Mouse (Mus musculus): ENCODE results near the gene Retreg1. TPM values are rescaled to one million over a fixed set of nuclear protein-coding genes. Genes with fewer than 3 reads are reported as not detected.

Gene Retreg1
- total RNA-seq (2023) = 10 to 100 TPM; 67.2 to 70.7 TPM

DNA sequence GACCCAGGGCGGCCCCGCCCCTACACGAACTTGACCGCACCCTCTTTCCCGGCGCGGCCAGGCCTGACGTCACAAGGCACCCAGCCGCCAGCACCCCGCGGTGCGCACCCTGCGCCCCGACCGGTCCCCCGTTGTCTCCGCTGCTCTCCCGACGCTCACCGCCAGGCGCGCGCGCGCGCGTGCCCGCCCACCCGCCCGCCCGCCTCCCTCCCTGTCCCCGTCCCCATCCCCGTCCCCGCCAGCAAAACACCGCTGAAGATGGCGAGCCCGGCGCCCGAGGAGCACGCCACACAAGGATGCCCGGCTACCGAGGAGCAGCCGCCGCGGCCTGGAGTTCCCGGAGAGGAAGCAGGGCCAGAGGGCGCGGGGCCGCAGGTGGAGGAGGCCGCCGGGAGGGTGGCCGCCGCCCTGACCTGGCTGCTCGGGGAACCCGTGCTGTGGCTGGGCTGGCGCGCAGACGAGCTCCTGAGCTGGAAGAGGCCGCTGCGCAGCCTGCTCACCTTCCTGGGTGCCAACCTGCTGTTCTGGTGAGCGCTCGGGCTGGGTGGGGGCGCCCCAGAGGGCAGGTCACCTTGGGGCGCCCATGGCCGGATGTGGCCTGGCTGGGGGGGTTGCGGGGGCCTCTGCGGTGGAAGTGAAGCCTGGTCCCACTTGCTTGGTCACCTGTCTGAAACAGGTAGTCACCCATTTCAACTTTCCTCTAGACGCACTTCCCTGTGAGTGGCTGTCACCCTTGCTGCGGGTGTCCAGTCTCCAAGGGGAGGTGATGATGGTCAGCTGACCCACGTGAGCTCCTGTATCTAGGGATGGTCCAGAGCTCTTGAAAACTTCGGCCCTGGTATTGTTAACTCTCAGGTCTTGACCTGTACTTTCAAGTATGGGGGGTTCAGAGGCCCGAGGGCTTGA is at the start of gene Retreg1:
TSS of gene Retreg1 (plus strand) at position 95 of the 906 bp plus-strand sequence.

DNA sequence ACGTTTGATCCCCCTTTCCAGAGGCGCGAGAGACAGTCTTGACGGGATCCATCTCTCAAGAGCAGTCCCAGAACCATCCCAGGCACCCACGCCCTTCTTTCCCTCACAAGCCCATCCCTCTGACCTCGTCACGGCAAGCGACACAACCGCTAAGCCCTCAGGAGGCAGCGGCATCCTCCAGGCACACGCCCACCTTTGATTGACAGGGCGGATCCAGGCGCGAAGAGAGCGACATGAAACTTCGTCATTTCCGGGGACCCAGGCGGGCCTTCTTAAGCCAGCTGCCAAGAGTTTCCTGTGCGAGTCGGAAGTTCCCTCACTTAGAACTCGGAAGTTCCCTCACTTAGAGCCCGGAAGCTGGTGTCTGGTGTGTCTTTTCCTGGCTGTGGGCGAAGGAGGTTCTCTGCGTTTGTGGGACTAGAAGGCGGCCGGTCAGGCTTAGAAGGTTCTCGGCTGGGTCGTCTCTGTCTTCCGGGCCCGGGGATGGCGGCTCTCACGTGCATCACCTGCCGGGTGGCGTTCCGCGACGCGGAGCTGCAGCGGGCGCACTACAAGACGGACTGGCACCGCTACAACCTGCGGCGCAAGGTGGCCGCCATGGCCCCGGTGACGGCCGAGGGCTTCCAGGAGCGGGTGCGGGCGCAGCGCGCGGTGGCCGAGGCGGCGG is 141.2 kb downstream of the Retreg1 start, which contains the start of gene Zfp622:
TSS of gene Zfp622 (plus strand) at position 300 of the 667 bp plus-strand sequence.

Other genes starting within 250 kb of the Retreg1 start
- 1 to 10 TPM; 2.0 to 3.0 TPM for gene Myo10, start 220.7 kb upstream of the Retreg1 start, total RNA-seq (2023)
- 100 to 1,000 TPM; 128 to 130 TPM for gene Zfp622, start 141.2 kb downstream of the Retreg1 start, total RNA-seq (2023)

Data from neutrophil, adult 59 days (primary cell).